Mouse (Mus musculus) G1E-ER4 (cell line): ENCODE results near the gene Txnrd2. TPM values are rescaled to one million over a fixed set of nuclear protein-coding genes. Genes with fewer than 3 reads are reported as not detected.

Source experiments
- GATA1 ChIP-seq: IDR thresholded peaks from one replicate; pipeline ENCODE4 v1.8.0; 2012; ENCODE audit warnings: low read length, inconsistent platforms
- polyA plus RNA-seq: library from polyadenylated mRNA; stranded (reverse); fragments of >175 nt; gene quantifications from 2 replicates; pipeline ENCODE4 v1.2.3, GENCODE M21; 2012

The Txnrd2 gene
- polyA plus RNA-seq, 1 experiment, result 13.1 TPM

GRCm38 (mm10) chr16:18388583-18389435 is 37.4 kb upstream of the Txnrd2 start:
- TF ChIP-seq GATA1, result no peak

DNA sequence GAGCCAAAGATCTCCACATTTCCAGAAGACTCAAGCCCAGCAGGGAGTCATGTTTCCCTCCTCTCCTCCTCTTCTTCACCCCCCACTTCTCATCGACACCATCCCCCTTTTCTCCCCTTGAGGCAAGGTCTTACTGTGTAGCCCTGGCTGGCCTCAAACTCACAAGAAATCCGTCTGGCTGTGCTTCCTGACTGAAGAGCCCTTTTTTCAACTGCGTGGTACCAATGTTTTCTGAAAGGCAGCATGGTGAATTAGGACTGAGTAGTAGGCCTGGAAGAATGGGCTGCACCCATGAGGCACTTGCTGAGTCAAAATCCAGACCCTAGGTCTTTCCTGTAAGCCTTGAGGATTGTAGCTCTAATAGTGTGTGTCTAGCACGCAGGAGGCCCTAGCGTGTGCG is 35.8 kb upstream of the Txnrd2 start:
- TF ChIP-seq GATA1, result no peak

GRCm38 (mm10) chr16:18391127-18391526 is 35.1 kb upstream of the Txnrd2 start:
- TF ChIP-seq GATA1, result no peak

- TF ChIP-seq GATA1, result no peak
Observed at GRCm38 (mm10) chr16:18391728-18392127, 34.5 kb upstream of the Txnrd2 start.

DNA sequence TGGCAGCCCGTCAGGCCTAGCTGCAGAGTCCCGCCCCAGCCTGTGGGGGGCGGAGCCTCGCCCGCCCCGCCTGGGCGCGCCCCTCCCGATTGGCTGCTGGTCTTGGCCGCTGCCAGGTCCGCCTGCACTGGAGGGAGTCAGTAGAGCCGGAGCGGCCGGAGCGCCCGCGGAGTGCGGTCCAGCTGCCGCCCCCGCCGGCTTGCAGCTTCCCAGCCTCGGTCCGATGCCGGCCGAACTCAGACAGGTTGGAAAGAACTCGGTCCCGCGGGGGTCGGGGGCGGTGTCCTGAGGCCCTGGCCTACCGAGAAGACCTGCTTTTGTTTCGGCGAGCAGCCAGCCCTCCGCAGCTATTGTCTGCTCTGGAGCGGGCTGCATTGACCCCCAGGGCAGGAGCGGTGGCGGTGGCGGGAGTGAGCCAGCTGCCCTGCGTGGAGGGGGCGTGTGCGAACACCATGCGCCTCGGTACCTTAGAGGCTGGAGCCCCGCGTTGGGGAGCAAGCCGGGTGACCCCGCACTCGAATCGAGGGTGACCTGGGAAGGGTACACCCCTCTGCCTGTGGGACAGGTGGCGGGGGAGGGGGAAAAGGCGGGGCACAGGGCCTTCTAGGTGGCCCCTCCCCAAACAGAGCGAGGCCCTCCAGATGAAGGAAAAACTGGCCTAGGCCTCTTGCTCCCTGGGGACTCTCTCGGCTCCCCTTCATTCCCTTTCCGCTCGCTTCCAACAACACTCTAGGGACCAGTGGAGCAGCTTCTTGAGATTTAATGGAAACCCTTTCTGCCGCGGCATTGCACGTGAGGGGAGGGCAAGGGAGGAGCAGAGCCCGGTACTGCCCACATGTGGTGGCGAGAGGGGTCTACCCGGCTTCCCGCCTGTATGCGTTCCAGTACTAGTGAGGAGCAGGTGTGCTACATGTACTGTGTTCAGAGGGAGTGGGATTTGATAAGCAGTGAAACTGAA is 33.4 kb upstream of the Txnrd2 start:
- no peak for TF ChIP-seq GATA1

- no peak for TF ChIP-seq GATA1
Observed at GRCm38 (mm10) chr16:18393595-18393994, 32.6 kb upstream of the Txnrd2 start.

DNA sequence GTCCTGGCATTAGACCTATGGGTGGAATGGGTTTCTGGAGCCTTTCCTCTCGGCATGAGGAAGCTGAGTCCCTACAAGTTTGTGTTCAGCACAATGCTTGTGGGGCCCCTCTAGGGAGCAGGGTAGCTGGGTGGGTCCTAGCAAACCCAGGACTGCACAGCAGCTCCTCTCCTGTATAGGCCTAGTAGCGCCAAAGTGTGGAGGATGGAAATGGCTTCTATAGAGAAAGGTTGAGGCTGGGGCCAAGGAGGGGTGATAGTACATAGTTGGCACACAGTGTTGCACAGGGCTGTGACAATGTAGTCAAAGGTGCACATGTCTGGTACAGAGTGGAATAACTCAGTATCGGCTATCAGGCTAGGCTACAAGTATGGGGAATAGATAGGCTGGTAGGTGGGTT is 32.1 kb upstream of the Txnrd2 start:
- TF ChIP-seq GATA1, result no peak

DNA sequence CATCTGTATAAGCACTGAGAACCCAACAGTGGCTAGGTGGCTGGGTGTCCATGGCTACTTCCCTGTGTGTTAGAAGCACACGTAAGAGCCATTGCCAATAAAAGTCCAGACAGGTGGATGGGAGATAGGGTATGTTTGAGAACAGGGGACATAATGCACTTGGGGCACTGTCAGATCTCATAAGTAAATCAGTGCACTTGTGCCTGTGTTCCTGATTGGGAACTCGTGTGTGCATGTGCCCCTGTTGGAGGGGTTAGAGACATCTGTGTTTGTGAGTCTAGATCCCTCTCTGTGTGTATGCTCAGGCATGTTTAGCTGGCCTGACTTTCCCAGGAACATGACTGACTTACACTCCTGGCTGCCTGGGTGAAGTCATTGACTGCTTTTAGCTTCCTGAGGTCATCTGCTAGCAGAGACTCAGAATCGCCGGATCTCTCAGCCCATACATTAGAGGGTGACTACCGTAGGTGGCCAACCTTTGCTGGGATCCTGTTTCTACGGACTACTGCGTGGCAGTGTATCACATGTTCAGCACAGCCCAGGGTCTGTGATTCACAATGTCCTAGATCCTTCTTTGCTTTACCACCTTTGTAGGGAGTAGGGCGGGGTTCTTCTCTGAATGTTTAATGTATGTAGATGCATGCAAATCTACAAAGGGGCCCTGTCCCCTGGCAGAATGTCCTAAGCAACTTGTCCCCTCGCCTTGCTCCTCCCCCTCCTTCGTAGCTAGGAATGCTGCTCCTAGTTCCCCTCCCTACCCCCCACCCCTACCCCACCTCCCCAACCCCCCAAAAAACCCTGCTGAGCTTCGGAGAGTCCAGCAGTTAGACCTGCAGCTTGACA is 31.2 kb upstream of the Txnrd2 start:
- no peak for TF ChIP-seq GATA1

GRCm38 (mm10) chr16:18395620-18396036 is 30.6 kb upstream of the Txnrd2 start:
- no peak for TF ChIP-seq GATA1

DNA sequence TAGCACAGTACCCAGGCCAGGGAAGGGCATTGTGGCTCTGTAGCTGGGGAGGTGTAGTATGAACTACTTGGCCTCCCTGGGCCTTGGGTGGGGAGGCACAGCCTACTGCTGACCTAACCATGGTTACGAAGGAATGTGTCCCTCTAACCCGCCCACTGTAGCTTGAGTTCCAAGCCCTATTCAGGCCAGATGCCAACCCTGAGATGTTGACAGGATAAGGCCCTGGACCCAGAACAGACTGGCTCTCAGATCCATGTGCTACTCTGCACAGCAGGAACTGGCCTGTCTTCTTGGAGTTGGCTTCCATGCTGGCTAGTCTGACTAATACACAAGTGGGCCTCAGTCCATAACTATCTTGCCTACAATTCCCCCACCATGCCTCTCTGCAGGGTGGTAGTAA is 30.0 kb upstream of the Txnrd2 start:
- no peak for TF ChIP-seq GATA1

GRCm38 (mm10) chr16:18396791-18397621 is 29.2 kb upstream of the Txnrd2 start:
- no peak for TF ChIP-seq GATA1

DNA sequence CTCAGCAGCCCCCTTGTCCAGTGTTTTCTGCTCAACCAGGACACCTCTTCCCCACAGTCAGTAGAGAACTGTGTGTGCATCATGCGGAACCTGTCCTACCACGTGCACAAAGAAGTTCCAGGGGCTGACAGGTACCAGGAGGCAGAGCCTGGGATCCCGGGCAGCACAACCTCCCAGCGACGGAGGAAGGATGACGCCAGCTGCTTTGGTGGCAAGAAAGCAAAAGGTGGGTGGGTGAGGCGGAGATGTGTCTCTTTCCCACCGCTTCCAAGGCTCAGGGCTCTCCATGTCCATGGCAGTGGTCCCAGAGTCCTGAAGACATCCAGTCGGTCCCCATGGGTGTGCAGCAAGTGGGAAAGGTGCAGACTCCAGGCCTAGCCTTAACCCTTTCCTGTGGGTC is 26.2 kb upstream of the Txnrd2 start:
- no peak for TF ChIP-seq GATA1

GRCm38 (mm10) chr16:18400472-18401216 is 25.5 kb upstream of the Txnrd2 start:
- no peak for TF ChIP-seq GATA1

DNA sequence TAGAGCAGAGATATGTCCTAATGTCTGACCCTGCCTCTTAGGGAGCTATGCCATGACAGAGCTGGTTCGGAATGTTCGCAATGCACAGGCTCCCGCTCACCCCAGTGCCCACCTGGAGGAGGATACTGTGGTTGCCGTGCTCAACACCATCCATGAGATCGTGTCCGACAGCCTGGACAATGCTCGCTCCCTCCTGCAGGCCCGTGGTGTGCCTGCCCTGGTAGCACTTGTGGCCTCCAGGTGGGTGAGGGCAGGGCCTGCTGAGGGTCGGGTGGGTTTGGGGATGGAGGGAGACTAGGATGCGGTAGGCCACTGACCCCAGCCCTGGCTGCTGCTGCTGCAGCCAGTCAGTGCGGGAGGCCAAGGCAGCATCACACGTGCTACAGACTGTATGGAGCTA is 22.9 kb upstream of the Txnrd2 start:
- TF ChIP-seq GATA1, result no peak
